Mouse (Mus musculus) forebrain, embryonic 10.5 days (tissue): ENCODE measurements around the gene Ablim1. TPM values are rescaled to one million over a fixed set of nuclear protein-coding genes. Genes with fewer than 3 reads are reported as not detected.

ENCODE experiments used
- DNase-seq: peaks from one replicate; pipeline ENCODE4 v3.0.0-alpha.2; 2017; ENCODE audit warnings: low spot score; ENCODE audit errors: extremely low spot score
- H3K27ac ChIP-seq: fragments of 300-500 bp; sonication (generic); 2 replicates; pipeline ENCODE4 v1.5.1; 2016; ENCODE audit warnings: mild to moderate bottlenecking
- H3K27me3 ChIP-seq: fragments of 300-500 bp; sonication (generic); 2 replicates; pipeline ENCODE4 v1.6.1; 2016; ENCODE audit warnings: mild to moderate bottlenecking; ENCODE audit not compliant: poor library complexity, severe bottlenecking
- H3K36me3 ChIP-seq: fragments of 300-500 bp; sonication (generic); replicated peaks from 2 replicates; pipeline ENCODE4 v1.6.1; 2016; ENCODE audit warnings: mild to moderate bottlenecking, moderate library complexity
- H3K4me1 ChIP-seq: fragments of 300-500 bp; sonication (generic); 2 replicates; pipeline ENCODE4 v1.6.1; 2016
- H3K4me3 ChIP-seq: fragments of 300-500 bp; sonication (generic); 2 replicates; pipeline ENCODE4 v1.5.1; 2016; ENCODE audit warnings: mild to moderate bottlenecking, moderate library complexity
- H3K9me3 ChIP-seq: fragments of 300-500 bp; sonication (generic); 2 replicates; pipeline ENCODE4 v1.6.1; 2016; ENCODE audit warnings: mild to moderate bottlenecking, moderate library complexity
- WGBS: fragments of 180-500 bp; shearing (Covaris S2); methylation state at CpG from one replicate; pipeline ENCODE4 v1.1.7; 2016; 5-methylcytosine and 5-hydroxymethylcytosine counted together
- polyA plus RNA-seq: library from polyadenylated mRNA; unstranded; fragments of >200 nt; fragmentation: Nextera tagmentation; extraction: Ambion mirVana; gene quantifications from 2 replicates; pipeline ENCODE4 v1.2.1, GENCODE M21; 2016

The Ablim1 gene
- polyA plus RNA-seq, 1 experiment from 2014 or later = 21.0 TPM

GRCm38 (mm10) chr19:57001926-57002325, 312.8 kb downstream of the Ablim1 start:
- Histone ChIP-seq H3K36me3 (no peaks in the 10 kb centered on the region), H3K4me1 (peaks cover 45% of the 10 kb centered on the region), H3K27me3 (peaks cover 21% of the 10 kb centered on the region), H3K9me3 (no peaks in the 10 kb centered on the region), H3K4me3 (no peak overlapping the region), H3K27ac (no peak overlapping the region)
- WGBS = 96% methylated on average over 4 of the region's 4 CpGs
- DNase-seq = no peak

- Histone ChIP-seq H3K27ac (no peak overlapping the region), H3K4me1 (peaks cover 49% of the 10 kb centered on the region), H3K36me3 (no peaks in the 10 kb centered on the region), H3K9me3 (no peaks in the 10 kb centered on the region), H3K27me3 (peaks cover 8% of the 10 kb centered on the region), H3K4me3 (no peak overlapping the region)
- WGBS = 90% methylated on average over 5 of the region's 5 CpGs
- no peak for DNase-seq
Observed at GRCm38 (mm10) chr19:57000592-57000991, 314.1 kb downstream of the Ablim1 start.

- Histone ChIP-seq H3K36me3 (no peaks in the 10 kb centered on the region), H3K27me3 (peaks cover under 1% of the 10 kb centered on the region; the same call in 1 of the 2 replicates), H3K9me3 (no peaks in the 10 kb centered on the region), H3K4me1 (peaks cover 49% of the 10 kb centered on the region), H3K27ac (no peak overlapping the region), H3K4me3 (no peak overlapping the region)
- no peak for DNase-seq
- WGBS = 75% methylated on average over 2 of the region's 2 CpGs
Observed at GRCm38 (mm10) chr19:56999781-57000180, 314.9 kb downstream of the Ablim1 start.

- Histone ChIP-seq H3K36me3 (no peaks in the 10 kb centered on the region), H3K4me3 (no peak overlapping the region), H3K27ac (0 out of 2 replicates have a peak overlapping the region, but pooled peaks have one; percentile 12), H3K27me3 (no peaks in the 10 kb centered on the region; the same call in 1 of the 2 replicates), H3K4me1 (peaks cover 52% of the 10 kb centered on the region), H3K9me3 (no peaks in the 10 kb centered on the region)
- DNase-seq = no peak
- WGBS = 91% methylated on average over 2 of the region's 2 CpGs
Observed at GRCm38 (mm10) chr19:56998910-56999309, 315.8 kb downstream of the Ablim1 start.

GRCm38 (mm10) chr19:56998331-56998730, 316.4 kb downstream of the Ablim1 start:
- Histone ChIP-seq H3K36me3 (no peaks in the 10 kb centered on the region), H3K27me3 (no peaks in the 10 kb centered on the region; the same call in 1 of the 2 replicates), H3K9me3 (no peaks in the 10 kb centered on the region), H3K4me3 (no peak overlapping the region), H3K27ac (peak overlapping the region; percentile 2; the same call in 1 of the 2 replicates), H3K4me1 (peaks cover 47% of the 10 kb centered on the region)
- DNase-seq = no peak
- 88% methylated on average over 4 of the region's 4 CpGs for WGBS

GRCm38 (mm10) chr19:56997164-56997599, 317.5 kb downstream of the Ablim1 start:
- peak overlapping the region; percentile 27 for H3K4me3 ChIP-seq
- H3K27ac ChIP-seq = peak overlapping the region; percentile 74
- 4% methylated on average over 10 of the region's 10 CpGs for WGBS
- H3K4me1 ChIP-seq = peaks cover 44% of the 10 kb centered on the region
- H3K27me3 ChIP-seq = no peaks in the 10 kb centered on the region; the same call in 1 of the 2 replicates
- peak; percentile 63 for DNase-seq
- no peaks in the 10 kb centered on the region for H3K9me3 ChIP-seq
- no peaks in the 10 kb centered on the region for H3K36me3 ChIP-seq

GRCm38 (mm10) chr19:56995441-56995840, 319.3 kb downstream of the Ablim1 start:
- no peaks in the 10 kb centered on the region for H3K27me3 ChIP-seq
- H3K27ac ChIP-seq = no peak overlapping the region
- H3K9me3 ChIP-seq = no peaks in the 10 kb centered on the region
- H3K36me3 ChIP-seq = no peaks in the 10 kb centered on the region
- H3K4me1 ChIP-seq = peaks cover 57% of the 10 kb centered on the region
- no peak overlapping the region for H3K4me3 ChIP-seq
- WGBS = 90% methylated on average over 4 of the region's 4 CpGs
- no peak for DNase-seq

- Histone ChIP-seq H3K4me1 (peaks cover 61% of the 10 kb centered on the region), H3K36me3 (no peaks in the 10 kb centered on the region), H3K4me3 (no peak overlapping the region), H3K9me3 (no peaks in the 10 kb centered on the region), H3K27me3 (no peaks in the 10 kb centered on the region), H3K27ac (no peak overlapping the region)
- WGBS = 83% methylated on average over 4 of the region's 4 CpGs
- no peak for DNase-seq
Observed at GRCm38 (mm10) chr19:56994653-56995052, 320.1 kb downstream of the Ablim1 start.

- WGBS = 91% methylated on average over 4 of the region's 4 CpGs
- Histone ChIP-seq H3K4me3 (no peak overlapping the region), H3K4me1 (peaks cover 61% of the 10 kb centered on the region), H3K27me3 (no peaks in the 10 kb centered on the region), H3K9me3 (no peaks in the 10 kb centered on the region), H3K36me3 (no peaks in the 10 kb centered on the region), H3K27ac (0 out of 2 replicates have a peak overlapping the region, but pooled peaks have one; percentile 30)
- no peak for DNase-seq
Observed at GRCm38 (mm10) chr19:56993763-56994162, 321.0 kb downstream of the Ablim1 start.

- no peaks in the 10 kb centered on the region for H3K27me3 ChIP-seq
- H3K36me3 ChIP-seq = no peaks in the 10 kb centered on the region
- H3K4me1 ChIP-seq = peaks cover 68% of the 10 kb centered on the region
- no peaks in the 10 kb centered on the region for H3K9me3 ChIP-seq
- no peak overlapping the region for H3K4me3 ChIP-seq
- no peak for DNase-seq
- no peak overlapping the region for H3K27ac ChIP-seq
- WGBS = 81% methylated on average over 8 of the region's 8 CpGs
Observed at GRCm38 (mm10) chr19:56992978-56993545, 321.7 kb downstream of the Ablim1 start.

GRCm38 (mm10) chr19:56990367-56991111, 324.2 kb downstream of the Ablim1 start:
- Histone ChIP-seq H3K36me3 (no peaks in the 10 kb centered on the region), H3K27me3 (no peaks in the 10 kb centered on the region), H3K9me3 (no peaks in the 10 kb centered on the region), H3K4me1 (peaks cover 61% of the 10 kb centered on the region), H3K4me3 (no peak overlapping the region), H3K27ac (peak overlapping the region; percentile 80)
- 45% methylated on average over 14 of the region's 14 CpGs for WGBS
- DNase-seq = peak; percentile 42

GRCm38 (mm10) chr19:56989171-56989570, 325.5 kb downstream of the Ablim1 start:
- WGBS = 92% methylated on average over 8 of the region's 8 CpGs
- H3K4me1 ChIP-seq = peaks cover 58% of the 10 kb centered on the region
- H3K27ac ChIP-seq = peak overlapping the region; percentile 80

GRCm38 (mm10) chr19:56984229-56984628, 330.5 kb downstream of the Ablim1 start:
- WGBS = 73% methylated on average over 4 of the region's 4 CpGs

More at GRCm38 (mm10) chr19:56989171-56989570, 325.5 kb downstream of the Ablim1 start:
- no peak for DNase-seq
- no peaks in the 10 kb centered on the region for H3K9me3 ChIP-seq
- H3K4me3 ChIP-seq = no peak overlapping the region
- H3K27me3 ChIP-seq = no peaks in the 10 kb centered on the region
- H3K36me3 ChIP-seq = no peaks in the 10 kb centered on the region

More at GRCm38 (mm10) chr19:56984229-56984628, 330.5 kb downstream of the Ablim1 start:
- no peaks in the 10 kb centered on the region for H3K27me3 ChIP-seq
- H3K27ac ChIP-seq = peak overlapping the region; percentile 53; the same call in 1 of the 2 replicates
- peaks cover 37% of the 10 kb centered on the region for H3K4me1 ChIP-seq
- no peaks in the 10 kb centered on the region for H3K36me3 ChIP-seq
- H3K9me3 ChIP-seq = no peaks in the 10 kb centered on the region
- no peak overlapping the region for H3K4me3 ChIP-seq
- no peak for DNase-seq
